Mouse (Mus musculus) heart, postnatal 0 days (tissue): ENCODE data around the gene Tie1. TPM values are rescaled to one million over a fixed set of nuclear protein-coding genes. Genes with fewer than 3 reads are reported as not detected.

ENCODE experiments used
- ATAC-seq: fragments of 200-750 bp; cut with Nextera tagmentation; 2 replicates; pipeline ENCODE4 v1.8.0; 2017; ENCODE audit warnings: low read depth, moderate number of reproducible peaks, moderate library complexity; ENCODE audit not compliant: insufficient read depth
- DNase-seq: peaks from one replicate; pipeline ENCODE4 v3.0.0-alpha.2; 2016; ENCODE audit warnings: low spot score
- H3K27ac ChIP-seq: fragments of 300-500 bp; sonication (generic); 2 replicates; pipeline ENCODE4 v1.5.1; 2014; ENCODE audit warnings: low read depth, mild to moderate bottlenecking
- H3K27me3 ChIP-seq: fragments of 300-500 bp; sonication (generic); 2 replicates; pipeline ENCODE4 v1.6.1; 2014; ENCODE audit warnings: low read length, mixed read lengths; ENCODE audit not compliant: control insufficient read depth, insufficient read depth
- H3K36me3 ChIP-seq: fragments of 300-500 bp; sonication (generic); replicated peaks from 2 replicates; pipeline ENCODE4 v1.6.1; 2014; ENCODE audit warnings: low read length, mixed read lengths; ENCODE audit not compliant: control insufficient read depth, insufficient read depth
- H3K4me1 ChIP-seq: fragments of 300-500 bp; sonication (generic); 2 replicates; pipeline ENCODE4 v1.6.1; 2014; ENCODE audit warnings: antibody characterized with exemption; ENCODE audit not compliant: control insufficient read depth, insufficient read depth
- H3K4me2 ChIP-seq: fragments of 300-500 bp; sonication (generic); 2 replicates; pipeline ENCODE4 v1.6.1; 2014; ENCODE audit warnings: low read depth, mild to moderate bottlenecking, low read length, moderate library complexity
- H3K4me3 ChIP-seq: fragments of 300-500 bp; sonication (generic); 2 replicates; pipeline ENCODE4 v1.5.1; 2014; ENCODE audit warnings: low read depth, low read length
- H3K9ac ChIP-seq: fragments of 300-500 bp; sonication (generic); replicated peaks from 2 replicates; pipeline ENCODE4 v1.6.1; 2014; ENCODE audit warnings: low read depth, low read length, mixed read lengths
- H3K9me3 ChIP-seq: fragments of 300-500 bp; sonication (generic); replicated peaks from 2 replicates; pipeline ENCODE4 v1.6.1; 2016; ENCODE audit warnings: low read length; ENCODE audit not compliant: control insufficient read depth
- CTCF ChIP-seq: IDR thresholded peaks from 2 replicates; pipeline ENCODE4 v1.5.1; 2016; ENCODE audit warnings: antibody characterized with exemption, control low read depth, low read depth
- EP300 ChIP-seq: IDR thresholded peaks from 2 replicates; pipeline ENCODE4 v1.6.1; 2016; ENCODE audit warnings: antibody characterized with exemption, low read depth
- WGBS: fragments of 180-500 bp; shearing (Covaris S2); extraction: QIAGEN DNeasy Blood & Tissue Kit; methylation state at CpG from one replicate; pipeline ENCODE4 v1.1.7; 2014; 5-methylcytosine and 5-hydroxymethylcytosine counted together
- polyA plus RNA-seq: library from polyadenylated mRNA; unstranded; fragments of >200 nt; fragmentation: Nextera tagmentation; extraction: Ambion mirVana; gene quantifications from 2 replicates; pipeline ENCODE4 v1.2.1, GENCODE M21; 2015
- total RNA-seq: library from RNA; depleted of rRNA; stranded (reverse); fragments of >200 nt; gene quantifications from 2 replicates; pipeline ENCODE4 v1.2.3, GENCODE M21; 2014; ENCODE audit warnings: low replicate concordance

Tie1 gene
- total and polyA plus RNA-seq, 2 experiments from 2014 or later = 48.0 to 116 TPM

DNA sequence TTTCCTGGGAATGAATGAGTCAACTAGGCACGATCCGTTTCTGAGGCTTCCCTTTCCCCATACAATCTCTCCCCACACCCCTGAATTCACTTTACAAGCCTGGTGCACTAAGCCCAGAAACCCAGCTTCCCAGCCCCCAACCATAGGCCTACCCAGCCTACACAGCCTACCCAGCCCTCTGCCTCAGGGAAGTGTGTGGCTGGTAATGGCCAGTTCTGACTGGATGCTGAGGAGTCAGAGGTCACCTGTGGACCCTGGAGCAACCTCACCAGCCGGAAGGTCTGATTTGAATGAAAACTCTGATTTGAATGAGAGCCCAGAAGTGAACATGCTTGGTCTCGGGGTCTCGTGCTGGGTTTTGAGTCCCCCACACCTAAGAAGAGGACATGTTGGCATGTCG lies 37.9 kb upstream of the Tie1 start:
- WGBS = 80% methylated on average over 6 of the region's 6 CpGs
- Histone ChIP-seq H3K4me2 (no peak overlapping the region), H3K27ac (no peak overlapping the region), H3K36me3 (no peaks in the 10 kb centered on the region), H3K9me3 (no peaks in the 10 kb centered on the region), H3K27me3 (no peaks in the 10 kb centered on the region), H3K4me3 (no peak overlapping the region), H3K4me1 (no peaks in the 10 kb centered on the region), H3K9ac (no peak overlapping the region)
- no peak for TF ChIP-seq CTCF
- TF ChIP-seq EP300 = no peak
- ATAC-seq (no peak), DNase-seq (no peak)

DNA sequence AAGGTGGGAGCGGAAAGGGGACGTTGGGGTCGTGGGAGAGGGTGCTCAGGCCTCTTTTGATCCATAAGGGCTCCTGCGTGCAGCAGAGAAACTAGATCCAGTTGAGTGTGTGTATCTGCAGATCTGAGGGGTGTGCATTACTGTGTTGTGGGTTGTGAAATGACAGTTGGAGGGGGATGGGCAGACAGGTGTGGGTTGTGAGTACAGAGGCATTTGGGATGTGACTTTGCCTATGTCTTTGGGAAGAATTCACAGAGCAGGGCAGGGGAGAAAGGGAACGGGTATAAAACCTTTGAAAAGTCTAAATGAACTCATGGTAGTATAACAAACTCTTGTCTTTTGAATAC lies 37.4 kb upstream of the Tie1 start:
- Histone ChIP-seq H3K4me3 (no peak overlapping the region), H3K9me3 (no peaks in the 10 kb centered on the region), H3K4me1 (no peaks in the 10 kb centered on the region), H3K36me3 (no peaks in the 10 kb centered on the region), H3K27ac (no peak overlapping the region), H3K9ac (no peak overlapping the region), H3K27me3 (no peaks in the 10 kb centered on the region), H3K4me2 (no peak overlapping the region)
- ATAC-seq (no peak), DNase-seq (no peak)
- WGBS = 51% methylated on average over 5 of the region's 5 CpGs
- no peak for TF ChIP-seq EP300
- TF ChIP-seq CTCF = no peak

DNA sequence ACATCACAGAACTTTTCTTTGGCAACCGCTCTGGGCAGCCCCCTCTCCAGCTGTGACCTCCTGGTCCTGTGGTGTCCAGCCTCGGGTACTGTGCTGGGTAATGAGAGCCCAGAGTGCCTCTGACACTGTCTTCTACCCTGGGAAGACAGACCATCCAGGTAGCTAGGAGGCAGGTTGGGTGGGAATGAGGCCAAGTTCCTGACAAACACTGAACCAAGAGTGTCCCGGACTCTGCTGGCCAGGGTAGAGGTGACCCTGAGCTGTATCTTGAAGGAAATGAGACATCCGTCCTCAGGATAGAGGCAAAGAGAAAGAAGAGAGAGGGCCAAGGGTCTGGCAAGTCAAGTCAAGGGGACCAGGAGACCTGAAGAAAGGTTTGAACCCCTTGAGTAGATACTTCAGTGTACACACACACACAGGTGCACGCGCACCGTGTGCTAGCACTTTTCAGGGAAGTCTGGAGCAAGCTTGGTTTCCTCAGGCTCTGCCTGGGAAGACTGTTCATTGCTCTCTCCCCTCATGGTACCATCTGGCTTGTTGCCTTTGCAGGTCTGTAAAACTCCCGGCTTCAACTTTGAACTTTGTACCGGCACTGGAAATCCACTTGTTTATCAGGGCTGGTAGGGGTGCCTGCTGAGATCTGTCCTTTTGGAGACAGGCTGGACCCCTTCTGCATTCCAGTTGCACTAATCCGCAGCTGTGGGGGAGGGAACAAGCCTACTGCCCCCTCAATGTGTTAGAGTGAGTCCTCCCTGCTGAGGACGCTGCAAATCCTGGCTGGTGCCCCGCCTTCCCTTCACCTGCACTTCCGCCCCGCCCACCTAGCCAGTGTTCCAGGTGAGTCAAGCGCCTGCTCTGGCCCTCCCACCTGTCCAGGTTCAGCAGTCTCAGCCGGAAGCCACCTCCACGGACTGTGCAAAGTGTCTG lies 36.8 kb upstream of the Tie1 start, which contains the start of gene 2610528J11Rik:
2610528J11Rik (plus strand) TSS at position 592 of the 927 bp plus-strand sequence.
- Histone ChIP-seq H3K9ac (no peak within 1 kb of the TSS), H3K36me3 (no peaks in the 10 kb centered on the region), H3K9me3 (no peaks in the 10 kb centered on the region), H3K27ac (no peak within 1 kb of the TSS), H3K27me3 (no peaks in the 10 kb centered on the region), H3K4me3 (no peak within 1 kb of the TSS), H3K4me2 (no peak within 1 kb of the TSS), H3K4me1 (no peaks in the 10 kb centered on the region)
- 31% methylated on average over 17 of the region's 17 CpGs for WGBS
- ATAC-seq (no peak), DNase-seq (no peak)
- no peak for TF ChIP-seq EP300
- TF ChIP-seq CTCF = no peak

DNA sequence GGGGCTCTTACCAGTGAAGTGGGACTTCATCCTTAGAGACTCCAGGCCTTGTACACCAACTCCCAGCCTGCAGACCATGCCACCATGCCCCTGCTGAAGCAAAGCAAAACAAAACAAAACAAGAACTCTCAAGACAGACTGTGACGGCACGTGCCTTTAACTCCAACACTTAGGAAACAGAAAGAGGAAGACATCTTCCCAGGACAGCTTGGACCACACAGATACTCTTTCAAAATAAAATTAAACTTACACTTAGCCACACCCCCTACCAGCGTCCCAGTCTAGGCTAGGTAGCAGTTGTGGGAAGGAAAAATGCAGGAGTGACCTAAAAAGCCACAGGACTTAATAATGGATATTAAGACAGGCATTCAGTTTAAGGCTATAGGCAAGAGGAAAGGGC lies 35.9 kb upstream of the Tie1 start:
- DNase-seq (no peak), ATAC-seq (no peak)
- H3K9ac ChIP-seq = no peak overlapping the region
- no peaks in the 10 kb centered on the region for H3K9me3 ChIP-seq
- no peak overlapping the region for H3K4me2 ChIP-seq
- H3K4me3 ChIP-seq = no peak overlapping the region
- H3K36me3 ChIP-seq = no peaks in the 10 kb centered on the region
- H3K27me3 ChIP-seq = no peaks in the 10 kb centered on the region
- TF ChIP-seq EP300 (no peak), CTCF (no peak)
- WGBS = 78% methylated on average over 3 of the region's 3 CpGs
- H3K27ac ChIP-seq = no peak overlapping the region
- H3K4me1 ChIP-seq = no peaks in the 10 kb centered on the region

DNA sequence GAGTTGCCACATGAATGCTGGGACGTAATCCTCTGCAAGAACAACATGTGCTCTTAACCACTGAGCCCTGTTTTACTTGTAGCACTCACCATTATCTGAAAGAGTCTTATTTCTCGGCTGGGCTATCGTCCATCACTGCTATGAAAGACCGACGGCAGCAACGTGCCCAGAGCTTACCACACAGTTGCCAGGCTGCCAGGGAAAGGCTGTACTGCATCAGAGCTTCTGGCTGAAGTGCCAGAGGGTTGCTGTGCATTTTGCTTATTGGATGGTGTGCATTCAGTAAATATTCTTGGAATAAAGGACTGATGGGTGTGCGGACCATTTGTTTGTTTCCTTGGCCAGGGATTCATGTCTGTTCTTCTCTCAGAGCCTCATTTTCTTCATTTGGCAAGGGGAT lies 34.1 kb upstream of the Tie1 start:
- TF ChIP-seq CTCF (no peak), EP300 (no peak)
- no peak overlapping the region for H3K9ac ChIP-seq
- no peak overlapping the region for H3K4me3 ChIP-seq
- no peaks in the 10 kb centered on the region for H3K27me3 ChIP-seq
- no peaks in the 10 kb centered on the region for H3K9me3 ChIP-seq
- H3K4me2 ChIP-seq = no peak overlapping the region
- no peak for ATAC-seq
- DNase-seq = no peak
- WGBS = 45% methylated on average over 7 of the region's 7 CpGs
- H3K27ac ChIP-seq = no peak overlapping the region
- H3K36me3 ChIP-seq = no peaks in the 10 kb centered on the region
- H3K4me1 ChIP-seq = no peaks in the 10 kb centered on the region

DNA sequence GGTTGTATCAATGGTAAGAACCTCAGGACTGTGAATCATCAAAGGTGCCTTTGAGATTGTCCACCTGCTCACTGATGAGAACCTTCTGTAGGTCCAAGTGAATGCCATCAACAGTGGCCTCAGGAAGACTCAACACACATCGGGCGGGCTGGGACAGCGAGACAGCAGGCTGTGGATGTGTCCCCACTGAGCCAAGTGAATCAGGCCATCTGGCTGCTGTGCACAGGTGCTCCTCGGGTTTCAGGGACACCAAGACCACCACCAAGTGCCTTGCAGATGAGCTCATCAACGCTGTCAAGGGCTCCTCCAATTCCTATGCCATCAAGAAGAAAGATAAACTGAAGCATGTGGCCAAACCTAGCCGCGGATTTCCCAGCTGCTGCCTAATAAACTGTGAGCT lies 32.4 kb upstream of the Tie1 start:
- Histone ChIP-seq H3K27ac (no peak overlapping the region), H3K4me2 (no peak overlapping the region), H3K9ac (no peak overlapping the region), H3K27me3 (no peaks in the 10 kb centered on the region), H3K9me3 (no peaks in the 10 kb centered on the region), H3K36me3 (no peaks in the 10 kb centered on the region), H3K4me1 (no peaks in the 10 kb centered on the region), H3K4me3 (no peak overlapping the region)
- DNase-seq (no peak), ATAC-seq (no peak)
- TF ChIP-seq EP300 = no peak
- no peak for TF ChIP-seq CTCF
- 77% methylated on average over 7 of the region's 7 CpGs for WGBS
